Mouse (Mus musculus) heart, postnatal 0 days (tissue): Measurements from ENCODE around the gene Tmprss7. TPM values are rescaled to one million over a fixed set of nuclear protein-coding genes. Genes with fewer than 3 reads are reported as not detected.

Source experiments
- ATAC-seq: fragments of 200-750 bp; cut with Nextera tagmentation; 2 replicates; pipeline ENCODE4 v1.8.0; 2017; ENCODE audit warnings: low read depth, moderate number of reproducible peaks, moderate library complexity; ENCODE audit not compliant: insufficient read depth
- DNase-seq: peaks from one replicate; pipeline ENCODE4 v3.0.0-alpha.2; 2016; ENCODE audit warnings: low spot score
- H3K27ac ChIP-seq: fragments of 300-500 bp; sonication (generic); 2 replicates; pipeline ENCODE4 v1.5.1; 2014; ENCODE audit warnings: low read depth, mild to moderate bottlenecking
- H3K27me3 ChIP-seq: fragments of 300-500 bp; sonication (generic); 2 replicates; pipeline ENCODE4 v1.6.1; 2014; ENCODE audit warnings: low read length, mixed read lengths; ENCODE audit not compliant: control insufficient read depth, insufficient read depth
- H3K36me3 ChIP-seq: fragments of 300-500 bp; sonication (generic); replicated peaks from 2 replicates; pipeline ENCODE4 v1.6.1; 2014; ENCODE audit warnings: low read length, mixed read lengths; ENCODE audit not compliant: control insufficient read depth, insufficient read depth
- H3K4me1 ChIP-seq: fragments of 300-500 bp; sonication (generic); 2 replicates; pipeline ENCODE4 v1.6.1; 2014; ENCODE audit warnings: antibody characterized with exemption; ENCODE audit not compliant: control insufficient read depth, insufficient read depth
- H3K4me2 ChIP-seq: fragments of 300-500 bp; sonication (generic); 2 replicates; pipeline ENCODE4 v1.6.1; 2014; ENCODE audit warnings: low read depth, mild to moderate bottlenecking, low read length, moderate library complexity
- H3K4me3 ChIP-seq: fragments of 300-500 bp; sonication (generic); 2 replicates; pipeline ENCODE4 v1.5.1; 2014; ENCODE audit warnings: low read depth, low read length
- H3K9ac ChIP-seq: fragments of 300-500 bp; sonication (generic); replicated peaks from 2 replicates; pipeline ENCODE4 v1.6.1; 2014; ENCODE audit warnings: low read depth, low read length, mixed read lengths
- H3K9me3 ChIP-seq: fragments of 300-500 bp; sonication (generic); replicated peaks from 2 replicates; pipeline ENCODE4 v1.6.1; 2016; ENCODE audit warnings: low read length; ENCODE audit not compliant: control insufficient read depth
- CTCF ChIP-seq: IDR thresholded peaks from 2 replicates; pipeline ENCODE4 v1.5.1; 2016; ENCODE audit warnings: antibody characterized with exemption, control low read depth, low read depth
- EP300 ChIP-seq: IDR thresholded peaks from 2 replicates; pipeline ENCODE4 v1.6.1; 2016; ENCODE audit warnings: antibody characterized with exemption, low read depth
- WGBS: fragments of 180-500 bp; shearing (Covaris S2); extraction: QIAGEN DNeasy Blood & Tissue Kit; methylation state at CpG from one replicate; pipeline ENCODE4 v1.1.7; 2014; 5-methylcytosine and 5-hydroxymethylcytosine counted together
- polyA plus RNA-seq: library from polyadenylated mRNA; unstranded; fragments of >200 nt; fragmentation: Nextera tagmentation; extraction: Ambion mirVana; gene quantifications from 2 replicates; pipeline ENCODE4 v1.2.1, GENCODE M21; 2015
- total RNA-seq: library from RNA; depleted of rRNA; stranded (reverse); fragments of >200 nt; gene quantifications from 2 replicates; pipeline ENCODE4 v1.2.3, GENCODE M21; 2014; ENCODE audit warnings: low replicate concordance; rRNA removed

Tmprss7 gene
- total and polyA plus RNA-seq, 2 experiments from 2014 or later, result not detected

DNA sequence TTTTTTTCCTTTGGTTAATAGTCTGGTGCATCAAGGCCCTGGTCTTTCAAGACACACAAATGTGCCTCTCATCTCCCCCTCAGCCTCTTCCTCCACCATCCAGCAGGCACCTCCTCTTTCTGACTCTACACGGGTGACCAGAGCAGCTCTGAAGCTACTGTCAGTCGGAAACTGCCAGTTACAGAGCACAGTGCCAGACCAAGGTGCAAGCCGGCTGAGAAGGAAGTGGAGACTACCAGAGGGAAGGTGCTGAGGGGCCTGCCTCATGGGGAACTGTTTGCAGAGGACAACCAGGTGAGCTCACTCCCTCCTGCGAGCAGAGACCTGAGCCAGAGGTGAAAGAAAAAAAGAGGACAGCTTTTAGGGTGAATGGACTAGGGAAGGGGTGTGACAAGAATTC lies 83.2 kb downstream of the Tmprss7 start, which contains the start of gene Gcsam:
Gcsam (plus strand) TSS at position 114 of the 400 bp plus-strand sequence.
- Histone ChIP-seq H3K9ac (no peak within 1 kb of the TSS), H3K4me3 (no peak within 1 kb of the TSS), H3K4me1 (no peaks in the 10 kb centered on the region), H3K9me3 (no peaks in the 10 kb centered on the region), H3K27ac (no peak within 1 kb of the TSS), H3K36me3 (no peaks in the 10 kb centered on the region), H3K4me2 (no peak within 1 kb of the TSS), H3K27me3 (no peaks in the 10 kb centered on the region)
- ATAC-seq, result no peak
- TF ChIP-seq EP300, result no peak
- TF ChIP-seq CTCF, result no peak
- WGBS, result 62% methylated on average over 4 of the region's 4 CpGs
- DNase-seq, result no peak

- H3K27ac ChIP-seq, result no peak overlapping the region
- H3K27me3 ChIP-seq, result no peaks in the 10 kb centered on the region
- H3K4me3 ChIP-seq, result no peak overlapping the region
- no peak overlapping the region for H3K9ac ChIP-seq
- no peaks in the 10 kb centered on the region for H3K4me1 ChIP-seq
- no peaks in the 10 kb centered on the region for H3K36me3 ChIP-seq
- no peak overlapping the region for H3K4me2 ChIP-seq
- TF ChIP-seq EP300 (no peak), CTCF (peak; percentile 59)
- WGBS, result 58% methylated on average over 3 of the region's 3 CpGs
- ATAC-seq, result no peak
- no peaks in the 10 kb centered on the region for H3K9me3 ChIP-seq
- no peak for DNase-seq
Measured at GRCm38 (mm10) chr16:45609300-45609699, 84.2 kb downstream of the Tmprss7 start.

DNA sequence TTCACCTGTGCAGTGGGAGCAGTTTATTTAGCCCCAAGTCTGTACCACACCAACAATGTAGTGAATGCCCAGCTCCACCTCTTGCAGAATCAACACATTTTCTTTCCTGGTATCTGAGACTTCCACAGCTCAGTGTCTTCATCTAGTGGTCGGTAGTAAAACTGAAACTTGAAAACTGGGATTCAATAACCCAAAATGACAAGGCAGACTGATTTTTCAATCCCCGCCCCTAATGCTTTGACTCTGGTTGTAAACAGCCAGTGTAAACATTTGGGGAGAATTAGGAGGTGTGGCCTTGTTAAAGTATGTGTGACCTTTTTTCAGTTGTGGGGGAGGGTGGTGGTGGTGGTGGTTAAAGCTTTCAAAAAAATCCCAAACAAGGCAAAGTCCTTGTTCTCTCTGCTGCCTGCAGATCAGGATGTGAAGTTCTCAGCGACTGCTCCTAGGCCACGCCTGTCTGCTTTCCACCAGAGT lies 84.9 kb downstream of the Tmprss7 start:
- Histone ChIP-seq H3K9ac (no peak overlapping the region), H3K4me2 (no peak overlapping the region), H3K27ac (peak overlapping the region; percentile 6; the same call in 1 of the 2 replicates), H3K4me3 (no peak overlapping the region), H3K27me3 (no peaks in the 10 kb centered on the region), H3K36me3 (no peaks in the 10 kb centered on the region), H3K4me1 (no peaks in the 10 kb centered on the region), H3K9me3 (no peaks in the 10 kb centered on the region)
- ATAC-seq, result no peak
- WGBS, result 43% methylated on average over 4 of the region's 4 CpGs
- DNase-seq, result peak; percentile 7
- TF ChIP-seq EP300 (no peak), CTCF (peak; percentile 66)

Other genes with a start within 250 kb of the Tmprss7 start
- not detected in 2 replicates for gene Gm609, start 200.7 kb downstream of the Tmprss7 start, total RNA-seq
- not detected in 2 replicates for gene Gm609, start 200.7 kb downstream of the Tmprss7 start, polyA plus RNA-seq
- not detected in 2 replicates for gene Gm17783, start 161.6 kb downstream of the Tmprss7 start, total RNA-seq
- gene Gm17783, start 161.6 kb downstream of the Tmprss7 start, polyA plus RNA-seq, result not detected in 2 replicates
- not detected in 2 replicates for gene Slc9c1, start 158.3 kb downstream of the Tmprss7 start, total RNA-seq
- gene Slc9c1, start 158.3 kb downstream of the Tmprss7 start, polyA plus RNA-seq, result not detected in 2 replicates
- 2.9 TPM in 1 of 2 replicates, not detected in the other for gene Gcsam, start 83.3 kb downstream of the Tmprss7 start, total RNA-seq
- 0.08 and 0.26 TPM in 2 replicates for gene Gcsam, start 83.3 kb downstream of the Tmprss7 start, polyA plus RNA-seq
- not detected in 2 replicates for gene BC016579, start 39.6 kb downstream of the Tmprss7 start, total RNA-seq
- gene BC016579, start 39.6 kb downstream of the Tmprss7 start, polyA plus RNA-seq, result not detected in 2 replicates
- gene Tagln3, start 30.9 kb upstream of the Tmprss7 start, total RNA-seq, result 1.3 TPM in 1 of 2 replicates, not detected in the other
- gene Tagln3, start 30.9 kb upstream of the Tmprss7 start, polyA plus RNA-seq, result 0.57 and 0.82 TPM in 2 replicates
- gene Abhd10, start 49.3 kb upstream of the Tmprss7 start, total RNA-seq, result 8.7 and 10.4 TPM in 2 replicates
- gene Abhd10, start 49.3 kb upstream of the Tmprss7 start, polyA plus RNA-seq, result 30.8 and 32.8 TPM in 2 replicates